Mouse (Mus musculus): ENCODE results near the gene Zbed5. TPM values are rescaled to one million over a fixed set of nuclear protein-coding genes. Genes with fewer than 3 reads are reported as not detected.
"Not testable (repeated sequence)": the region's sequence is repeated elsewhere in the genome, so short reads cannot be mapped to it uniquely, and the experiment has no call there.

Zbed5 gene
- total RNA-seq, 2 experiments from 2014 or later, result 3.8 to 5.8 TPM

GRCm38 (mm10) chr5:129942073-129942939, 46.8 kb downstream of the Zbed5 start:
- DNase-seq (ENCODE audit: extremely low spot score in 1 of 2, low spot score in 2 of 2), result peak in 1 of 2 experiments; percentile 61
- intact Hi-C loops (cut with DNase I), result not testable (repeated sequence)

- DNase-seq (ENCODE audit: extremely low spot score in 1 of 2, low spot score in 2 of 2), result no peak
- intact Hi-C loops (cut with DNase I), result no loop called here
These were observed 47.9 kb downstream of the Zbed5 start for GRCm38 (mm10) chr5:129943402-129943801.

GRCm38 (mm10) chr5:129947528-129948033, 52.1 kb downstream of the Zbed5 start:
- no peak for DNase-seq (ENCODE audit: extremely low spot score in 1 of 2, low spot score in 2 of 2)
- intact Hi-C loops (cut with DNase I), result no loop called here

DNA sequence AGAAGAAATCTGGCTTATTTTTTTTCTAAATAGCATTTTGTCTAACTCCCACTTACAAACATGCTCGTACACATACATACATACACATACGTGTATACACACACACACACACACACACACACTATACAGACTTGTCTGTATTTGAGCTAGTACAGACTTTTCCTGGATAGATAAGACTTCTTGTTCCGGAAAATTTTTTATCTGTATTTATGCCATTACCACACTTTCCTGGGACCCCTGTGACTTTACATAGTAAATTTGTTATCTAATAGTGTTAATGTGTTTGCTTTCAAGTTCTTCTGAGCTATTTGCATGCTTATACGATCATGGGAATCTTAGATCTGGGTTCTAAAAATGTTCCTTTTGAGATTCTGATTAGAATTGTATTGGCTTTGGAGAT, 56.6 kb downstream of the Zbed5 start:
- no peak for DNase-seq (ENCODE audit: extremely low spot score in 1 of 2, low spot score in 2 of 2)
- intact Hi-C loops (cut with DNase I), result no loop called here

Other genes with a start within 250 kb of the Zbed5 start
- gene Zfp11, start 225.6 kb upstream of the Zbed5 start, total RNA-seq (2021), result 1 to 10 TPM; 8.0 to 8.1 TPM
- gene Sept14, start 187.2 kb upstream of the Zbed5 start, total RNA-seq (2021), result not detected
- gene Mrps17, start 180.2 kb upstream of the Zbed5 start, total RNA-seq (2021), result 10 to 100 TPM; 75.9 to 90.0 TPM
- 10 to 100 TPM; 75.6 to 77.0 TPM for gene Nipsnap2, start 170.7 kb upstream of the Zbed5 start, total RNA-seq (2021)
- gene Psph, start 108.3 kb upstream of the Zbed5 start, total RNA-seq (2021), result 10 to 100 TPM; 21.9 to 23.6 TPM
- 10 to 100 TPM; 20.2 to 20.5 TPM for gene Sumf2, start 48.7 kb upstream of the Zbed5 start, total RNA-seq (2021)
- 100 to 1,000 TPM; 426 to 432 TPM for gene Chchd2, start 8.3 kb upstream of the Zbed5 start, total RNA-seq (2021)
- 1 to 10 TPM; 7.8 to 8.7 TPM for gene Phkg1, start 2.8 kb downstream of the Zbed5 start, total RNA-seq (2021)
- gene Nupr1l, start 12.8 kb downstream of the Zbed5 start, total RNA-seq (2021), result 1 to 10 TPM; 1.6 to 2.3 TPM
- gene Vkorc1l1, start 46.2 kb downstream of the Zbed5 start, total RNA-seq (2021), result 10 to 100 TPM; 49.8 to 58.2 TPM
- 10 to 100 TPM; 15.6 to 17.0 TPM for gene Gusb, start 107.3 kb downstream of the Zbed5 start, total RNA-seq (2021)
- gene Asl, start 133.5 kb downstream of the Zbed5 start, total RNA-seq (2021), result 10 to 100 TPM; 23.9 to 24.6 TPM
- gene Crcp, start 133.6 kb downstream of the Zbed5 start, total RNA-seq (2021), result 10 to 100 TPM; 39.9 to 40.9 TPM
- 10 to 100 TPM; 35.5 to 37.1 TPM for gene Tpst1, start 177.6 kb downstream of the Zbed5 start, total RNA-seq (2021)
- 10 to 100 TPM; 13.6 to 14.4 TPM for gene Kctd7, start 249.1 kb downstream of the Zbed5 start, total RNA-seq (2021)

All from left cerebral cortex, postnatal 10 days (tissue).